Mouse (Mus musculus) yolk sac, embryonic 10.5 days (tissue): Measurements from ENCODE around the gene Iqsec2.

ENCODE experiments used
- DNase-seq: peaks from one replicate; pipeline ENCODE4 v3.0.0-alpha.2; 2017; ENCODE audit warnings: low spot score

Iqsec2 gene

GRCm38 (mm10) chrX:152244492-152245189, 100.6 kb downstream of the Iqsec2 start:
- DNase-seq: no peak

DNA sequence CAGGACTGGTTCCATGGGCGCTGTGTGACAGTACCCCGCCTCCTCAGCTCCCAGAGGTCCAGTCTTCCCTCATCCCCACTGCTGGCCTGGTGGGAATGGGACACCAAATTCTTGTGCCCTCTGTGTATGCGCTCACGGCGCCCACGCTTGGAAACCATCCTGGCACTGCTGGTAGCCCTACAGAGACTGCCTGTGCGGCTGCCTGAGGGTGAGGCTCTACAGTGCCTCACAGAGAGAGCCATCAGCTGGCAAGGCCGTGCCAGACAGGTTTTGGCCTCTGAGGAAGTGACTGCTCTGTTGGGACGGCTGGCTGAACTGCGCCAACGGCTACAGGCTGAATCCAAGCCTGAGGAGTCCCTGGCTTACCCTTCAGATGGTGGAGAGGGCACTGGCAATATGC, 127.1 kb downstream of the Iqsec2 start:
- DNase-seq: no peak
